Comparison of ENCODE assay signal across 19 mouse cellular contexts in genomic region chr19:21276317-21276716, GRCm38 (mm10). TPM values are rescaled to one million over a fixed set of nuclear protein-coding genes. Genes with fewer than 3 reads are reported as not detected.
DNase-seq lines count a peak whose midpoint lies in the region; ATAC-seq and TF ChIP-seq lines count a peak whose summit lies in the region.
"Had no signal": no experiment of that assay in that cellular context is flagged by ENCODE, and none has a peak within 500 bp of the region (broad histone marks: within the 10 kb centered on the region; RNA-seq: fewer than 3 reads in every experiment).

No protein-coding gene starts in this region.

- no peak for DNase-seq in heart, postnatal 4 days
- DNase-seq in CH12.LX (ENCODE audit: extremely low read depth): no peak
- peak; percentile 61 for DNase-seq in R1 (ENCODE audit: low read depth, low spot score)
- no peak for DNase-seq in spleen, postnatal 14 days (ENCODE audit: low spot score in 2 of 2)
- DNase-seq: cerebellum, adult 11-12 months; cerebellum, postnatal 25 days; gastrocnemius, postnatal 14 days; heart, adult 11 months; kidney, adult 11 months; kidney, postnatal 4 days; liver, embryonic 13.5 days; lung, embryonic 14.5 days; right cerebral cortex, postnatal 14 days had no signal

- dilution Hi-C loops in CH12.LX (cut with MboI; ENCODE audit: extremely low pct_ligation_motif_present, extremely low pct_unique_long_range_greater_than_20kb, low sequenced_read_pairs): no loop called here

- in situ Hi-C loops in CH12.LX (cut with MboI; ENCODE audit: low pct_ligation_motif_present, low pct_unique_long_range_greater_than_20kb, low sequenced_read_pairs): no loop called here

- TF ChIP-seq EP300 in CH12.LX (IDR thresholded peaks at IDR 0.05; ENCODE audit: low read length): no peak

- peaks cover 17% of the 10 kb centered on the region for H3K36me3 ChIP-seq in heart, embryonic 16.5 days (ENCODE audit: control insufficient read depth, insufficient read depth)
- H3K36me3 ChIP-seq in megakaryocyte, embryonic 14.5 days (replicated peaks; ENCODE audit: low read length): peaks cover 59% of the 10 kb centered on the region
- peaks cover 22 to 36% of the 10 kb centered on the region in 2 experiments for H3K36me3 ChIP-seq in CH12.LX (replicated peaks in 1 of 2; ENCODE audit: control insufficient read depth in 1 of 2, insufficient read depth in 1 of 2, low read length in 1 of 2)

- peaks cover 7% of the 10 kb centered on the region for H3K4me1 ChIP-seq in heart, embryonic 16.5 days (ENCODE audit: control insufficient read depth, insufficient read depth, low read length)
- peaks cover 18% of the 10 kb centered on the region for H3K4me1 ChIP-seq in megakaryocyte, embryonic 14.5 days
- H3K4me1 ChIP-seq in CH12.LX (ENCODE audit: control insufficient read depth in 1 of 2, insufficient read depth in 2 of 2): peaks cover 0 to 19% of the 10 kb centered on the region in 2 experiments; a peak in 2 of 4 replicates

- peaks cover 45% of the 10 kb centered on the region for H3K79me2 ChIP-seq in CH12.LX (replicated peaks; ENCODE audit: control insufficient read depth, extremely low read depth, insufficient read depth, poor library complexity, severe bottlenecking)

- TF ChIP-seq CTCF in CH12.LX (conservative IDR thresholded peaks at IDR 0.05 in 1 of 2, IDR thresholded peaks at IDR 0.05 in 1 of 2; ENCODE audit: low read depth in 2 of 2, low read length in 2 of 2): no peak

- TF ChIP-seq RAD21 in CH12.LX (IDR thresholded peaks at IDR 0.05; ENCODE audit: low read depth, low read length): no peak

- ATAC-seq in heart, embryonic 16.5 days (replicated peaks; ENCODE audit: extremely low read depth, insufficient read depth, low FRiP score): no peak
- no peak for ATAC-seq in megakaryocyte, adult 5-6 weeks (ENCODE audit: poor library complexity, severe bottlenecking)
- ATAC-seq: forebrain, embryonic 13.5 days had no signal

- no peak overlapping the region for H3K4me2 ChIP-seq in heart, embryonic 16.5 days (ENCODE audit: low read depth, low read length)
- H3K4me2 ChIP-seq in CH12.LX (ENCODE audit: insufficient read depth, low read depth, poor library complexity, severe bottlenecking): peak overlapping the region; percentile 44

- no peak overlapping the region for H3K4me3 ChIP-seq in heart, embryonic 16.5 days (ENCODE audit: low read length)
- peak overlapping the region; percentile 95 for H3K4me3 ChIP-seq in megakaryocyte, embryonic 14.5 days (replicated peaks)
- no peak overlapping the region for H3K4me3 ChIP-seq in CH12.LX (replicated peaks in 1 of 3; ENCODE audit: low read depth in 2 of 3, low read length in 2 of 3, poor library complexity in 1 of 3)
- H3K4me3 ChIP-seq: left cerebral cortex, adult 2 months; midbrain, embryonic 12.5 days had no signal

- H3K9me3 ChIP-seq in heart, embryonic 16.5 days (replicated peaks; ENCODE audit: control insufficient read depth, low read length): no peaks in the 10 kb centered on the region
- H3K9me3 ChIP-seq in megakaryocyte, embryonic 14.5 days: no peaks in the 10 kb centered on the region
- no peaks in the 10 kb centered on the region for H3K9me3 ChIP-seq in CH12.LX (replicated peaks; ENCODE audit: low read length)
- H3K9me3 ChIP-seq: forebrain, embryonic 13.5 days; liver, embryonic 13.5 days; midbrain, embryonic 12.5 days had no signal

- peak overlapping the region; percentile 18; the same call in 1 of the 2 replicates for H3K27ac ChIP-seq in heart, embryonic 16.5 days (ENCODE audit: low read length)
- no peak overlapping the region for H3K27ac ChIP-seq in CH12.LX (ENCODE audit: insufficient read depth, low read depth)
- H3K27ac ChIP-seq: forebrain, embryonic 13.5 days; left cerebral cortex, adult 2 months; liver, embryonic 13.5 days; midbrain, embryonic 12.5 days had no signal

- no peak for TF ChIP-seq POLR2A in CH12.LX (IDR thresholded peaks at IDR 0.05; ENCODE audit: low read depth, low read length)

- no peaks in the 10 kb centered on the region for H3K27me3 ChIP-seq in heart, embryonic 16.5 days (ENCODE audit: control insufficient read depth, insufficient read depth, low read length)
- H3K27me3 ChIP-seq in megakaryocyte, embryonic 14.5 days (replicated peaks): no peaks in the 10 kb centered on the region
- no peaks in the 10 kb centered on the region for H3K27me3 ChIP-seq in CH12.LX (replicated peaks)
- H3K27me3 ChIP-seq: forebrain, embryonic 13.5 days; liver, embryonic 13.5 days; midbrain, embryonic 12.5 days had no signal

- no peak overlapping the region for H3K9ac ChIP-seq in heart, embryonic 16.5 days (ENCODE audit: low read length)
- H3K9ac ChIP-seq in CH12.LX (ENCODE audit: insufficient read depth, low read depth): no peak overlapping the region
- H3K9ac ChIP-seq: forebrain, embryonic 13.5 days; liver, embryonic 13.5 days; lung, embryonic 14.5 days; midbrain, embryonic 12.5 days had no signal

TF ChIP-seq in CH12.LX, 34 proteins besides CTCF, POLR2A, EP300 and RAD21:
- TF ChIP-seq SIN3A (IDR thresholded peaks at IDR 0.05; ENCODE audit: low read length) (no peak), TCF12 (IDR thresholded peaks at IDR 0.05; ENCODE audit: low read depth, low read length) (no peak), E2F4 (IDR thresholded peaks at IDR 0.05; ENCODE audit: insufficient replicate concordance, low read depth, low read length) (no peak), NELFE (IDR thresholded peaks at IDR 0.05; ENCODE audit: low read depth, low read length) (no peak), GABPA (IDR thresholded peaks at IDR 0.05; ENCODE audit: insufficient replicate concordance, low read depth, low read length) (no peak), JUN (IDR thresholded peaks at IDR 0.05; ENCODE audit: insufficient read depth, low read depth, low read length) (no peak)

RNA-seq across cellular contexts. Expression of gene Zfand5, which starts 4.2 kb away (rescaled TPM):
- polyA plus RNA-seq in heart, embryonic 16.5 days (2015; fragmentation: Nextera tagmentation; extraction: Ambion mirVana): 81.2 and 87.7 TPM in 2 replicates
- total RNA-seq in heart, postnatal 4 days (2021): 10 to 100 TPM; 93.1 to 99.6 TPM
- polyA plus RNA-seq in megakaryocyte, embryonic 14.5 days (2012; ENCODE audit: insufficient read depth, low replicate concordance): 54.3 and 143 TPM in 2 replicates
- total RNA-seq in megakaryocyte, adult 5-6 weeks (2015): 127 and 129 TPM in 2 replicates
- 98.6 and 107 TPM in 2 replicates for total RNA-seq in megakaryocyte, adult 5-6 weeks (2017)
- 40.9 and 44.7 TPM in 2 replicates for total RNA-seq in CH12.LX (2012; rRNA removed)
- 87.9 and 107 TPM in 2 replicates for total RNA-seq in CH12.LX (2014; rRNA removed)
- 65.8 and 71.8 TPM in 2 replicates for polyA plus RNA-seq in CH12.LX (2012; ENCODE audit: insufficient read length, low read depth)
